Mouse (Mus musculus) stomach, embryonic 14.5 days (tissue): ENCODE results near the gene Esrra. TPM values are rescaled to one million over a fixed set of nuclear protein-coding genes. Genes with fewer than 3 reads are reported as not detected.

ENCODE experiments used
- ATAC-seq: fragments of 200-750 bp; cut with Nextera tagmentation; 2 replicates; pipeline ENCODE4 v1.8.0; 2017; ENCODE audit warnings: low read depth, moderate TSS enrichment; ENCODE audit not compliant: insufficient number of reproducible peaks, insufficient read depth, low FRiP score
- H3K27ac ChIP-seq: fragments of 300-500 bp; sonication (generic); 2 replicates; pipeline ENCODE4 v1.5.1; 2014; ENCODE audit warnings: mild to moderate bottlenecking, low read length, moderate library complexity, mixed read lengths
- H3K27me3 ChIP-seq: fragments of 300-500 bp; sonication (generic); 2 replicates; pipeline ENCODE4 v1.6.1; 2014; ENCODE audit warnings: low read length, control low read depth, mixed read lengths; ENCODE audit not compliant: control insufficient read depth, insufficient read depth
- H3K36me3 ChIP-seq: fragments of 300-500 bp; sonication (generic); 2 replicates; pipeline ENCODE4 v1.6.1; 2014; ENCODE audit warnings: mild to moderate bottlenecking, control low read depth, low read length, moderate library complexity, mixed read lengths; ENCODE audit not compliant: control insufficient read depth, insufficient read depth
- H3K4me1 ChIP-seq: fragments of 300-500 bp; sonication (generic); 2 replicates; pipeline ENCODE4 v1.6.1; 2014; ENCODE audit warnings: low read length, control low read depth, mixed read lengths; ENCODE audit not compliant: control insufficient read depth, insufficient read depth
- H3K4me2 ChIP-seq: fragments of 300-500 bp; sonication (generic); replicated peaks from 2 replicates; pipeline ENCODE4 v1.6.1; 2014; ENCODE audit warnings: low read depth, low read length, control low read depth
- H3K4me3 ChIP-seq: fragments of 300-500 bp; sonication (generic); 2 replicates; pipeline ENCODE4 v1.5.1; 2014; ENCODE audit warnings: low read depth, low read length, control low read depth
- H3K9ac ChIP-seq: fragments of 300-500 bp; sonication (generic); replicated peaks from 2 replicates; pipeline ENCODE4 v1.6.1; 2014; ENCODE audit warnings: low read depth, mild to moderate bottlenecking, control low read depth, low read length, moderate library complexity, mixed read lengths
- H3K9me3 ChIP-seq: fragments of 300-500 bp; sonication (generic); 2 replicates; pipeline ENCODE4 v1.6.1; 2016; ENCODE audit warnings: low read depth, low read length, control low read depth; ENCODE audit not compliant: control insufficient read depth
- WGBS: fragments of 180-500 bp; shearing (Covaris S2); extraction: QIAGEN DNeasy Blood & Tissue Kit; methylation state at CpG from one replicate; pipeline ENCODE4 v1.1.7; 2014; 5-methylcytosine and 5-hydroxymethylcytosine counted together
- polyA plus RNA-seq: library from polyadenylated mRNA; unstranded; fragments of >200 nt; fragmentation: Nextera tagmentation; extraction: Ambion mirVana; gene quantifications from 2 replicates; pipeline ENCODE4 v1.2.1, GENCODE M21; 2014

The Esrra gene
- polyA plus RNA-seq, 1 experiment from 2014 or later = 6.8 TPM

DNA sequence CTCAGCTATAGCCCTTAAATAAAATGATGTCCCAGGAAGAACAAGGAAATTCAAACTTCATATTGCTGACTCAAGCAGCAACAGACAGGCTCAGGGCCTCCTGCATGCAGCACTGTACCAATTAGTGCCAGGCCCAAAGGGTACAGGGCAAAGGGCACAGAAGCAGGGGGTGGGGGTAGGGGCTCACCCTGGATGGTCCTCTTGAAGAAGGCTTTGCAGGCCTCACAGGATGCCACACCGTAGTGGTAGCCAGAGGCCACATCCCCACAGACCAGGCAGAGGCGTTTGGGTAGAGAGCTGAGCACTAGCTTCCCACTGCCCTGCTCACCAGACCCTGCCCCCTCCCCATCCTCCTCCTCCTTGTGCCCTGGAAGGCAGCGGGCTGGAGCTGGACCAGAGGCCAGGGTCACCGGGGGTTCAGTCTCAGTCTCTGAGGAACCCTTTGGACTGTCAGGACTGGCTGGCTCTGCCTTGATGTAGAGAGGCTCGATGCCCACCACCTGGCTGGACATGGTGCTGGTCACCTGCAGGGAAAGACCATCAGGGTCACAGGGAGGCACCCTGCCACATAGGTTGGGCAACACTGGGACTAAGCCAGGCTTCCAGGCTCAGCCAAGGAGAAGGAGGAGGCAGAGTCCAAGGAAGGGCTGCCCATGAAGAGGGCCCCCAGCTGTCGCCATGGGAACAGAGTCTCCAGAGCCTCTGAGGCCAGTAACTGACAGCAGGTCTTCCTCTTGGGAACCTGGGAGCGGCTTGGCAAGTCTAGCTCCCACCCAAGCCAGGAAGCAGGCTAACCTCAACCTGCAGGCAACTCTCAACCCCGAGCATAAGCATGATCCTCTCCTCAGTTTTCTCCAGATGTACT lies 1.5 kb downstream of the Esrra start:
- Histone ChIP-seq H3K4me3 (peak overlapping the region; percentile 45), H3K9ac (peak overlapping the region; percentile 29; the same call in 1 of the 2 replicates), H3K9me3 (no peaks in the 10 kb centered on the region), H3K4me1 (peaks cover 12% of the 10 kb centered on the region), H3K4me2 (peak overlapping the region; percentile 89), H3K27ac (peak overlapping the region; percentile 56; the same call in 1 of the 2 replicates), H3K27me3 (0 out of 2 replicates have a peak, but pooled peaks cover 5% of the 10 kb centered on the region), H3K36me3 (no peaks in the 10 kb centered on the region)
- ATAC-seq = no peak
- WGBS = 35% methylated on average over 8 of the region's 8 CpGs

DNA sequence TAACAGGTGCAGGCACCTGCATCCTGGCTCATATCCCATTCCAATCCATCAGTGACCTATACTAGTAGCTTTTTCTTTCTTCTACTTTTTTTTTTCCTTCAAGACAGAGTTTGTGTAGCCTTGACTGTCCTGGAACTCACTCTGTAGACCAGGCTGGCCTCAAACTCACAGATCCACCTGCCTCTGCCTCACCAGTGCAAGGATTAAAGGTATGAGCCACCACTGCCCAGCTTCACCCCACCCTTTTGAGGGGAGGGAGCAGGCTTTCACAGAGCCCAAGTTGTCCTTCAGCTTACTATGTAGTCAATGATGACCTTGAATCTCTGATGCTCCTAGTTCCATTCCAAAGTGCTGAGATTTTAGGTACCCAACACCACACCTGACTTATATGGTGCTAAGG lies 2.2 kb downstream of the Esrra start:
- no peak overlapping the region for H3K27ac ChIP-seq
- no peak overlapping the region for H3K4me2 ChIP-seq
- no peak for ATAC-seq
- no peaks in the 10 kb centered on the region for H3K9me3 ChIP-seq
- H3K36me3 ChIP-seq = no peaks in the 10 kb centered on the region
- H3K4me3 ChIP-seq = no peak overlapping the region
- no peak overlapping the region for H3K9ac ChIP-seq
- H3K27me3 ChIP-seq = no peaks in the 10 kb centered on the region
- H3K4me1 ChIP-seq = peaks cover 12% of the 10 kb centered on the region

DNA sequence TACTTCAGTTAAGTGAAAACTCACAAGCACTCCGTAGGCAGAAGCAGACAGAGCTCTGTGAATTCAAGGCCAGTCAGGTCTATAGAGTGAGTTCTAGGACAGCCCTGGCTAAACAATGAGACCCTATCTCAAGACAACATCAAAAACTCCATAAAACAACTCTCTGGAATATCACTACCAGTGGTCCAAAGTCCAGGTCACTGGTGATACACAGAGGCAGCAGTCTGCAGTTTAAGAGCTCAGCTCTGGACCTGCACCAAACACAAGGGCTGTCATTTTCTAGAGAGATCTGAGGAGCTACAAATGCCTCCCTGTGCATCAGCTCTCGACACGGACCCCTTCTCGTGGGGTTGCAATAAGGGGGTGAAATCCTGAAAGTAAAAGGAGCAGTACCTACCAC lies 3.3 kb downstream of the Esrra start:
- ATAC-seq = no peak
- no peaks in the 10 kb centered on the region for H3K9me3 ChIP-seq
- no peak overlapping the region for H3K4me2 ChIP-seq
- WGBS = 84% methylated on average over 4 of the region's 4 CpGs
- no peak overlapping the region for H3K4me3 ChIP-seq
- H3K27ac ChIP-seq = 0 out of 2 replicates have a peak overlapping the region, but pooled peaks have one; percentile 21
- H3K4me1 ChIP-seq = peaks cover 12% of the 10 kb centered on the region
- H3K9ac ChIP-seq = no peak overlapping the region
- no peaks in the 10 kb centered on the region for H3K27me3 ChIP-seq
- H3K36me3 ChIP-seq = peaks cover 1% of the 10 kb centered on the region; the same call in 1 of the 2 replicates

DNA sequence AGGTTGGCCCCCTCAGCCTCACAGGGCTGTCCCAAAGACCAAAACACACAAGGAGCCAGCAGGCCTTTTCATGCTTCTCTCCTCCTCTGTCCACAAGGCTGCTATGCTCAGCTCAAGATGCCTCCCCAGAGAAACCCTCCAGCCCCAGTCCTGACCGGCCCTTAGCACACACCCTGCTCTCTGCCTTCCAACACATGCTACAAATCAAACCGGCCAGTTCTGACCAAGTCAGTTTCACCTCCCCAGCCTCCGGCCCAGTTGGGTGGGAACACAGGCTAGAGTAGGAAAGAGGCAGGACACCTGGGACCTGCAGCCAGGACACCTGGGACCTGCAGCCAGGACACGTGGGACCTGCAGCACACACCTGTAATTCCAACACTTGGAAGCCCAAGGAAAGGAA lies 5.1 kb downstream of the Esrra start:
- WGBS = 72% methylated on average over 4 of the region's 4 CpGs
- Histone ChIP-seq H3K27ac (no peak overlapping the region), H3K4me3 (no peak overlapping the region), H3K9ac (0 out of 2 replicates have a peak overlapping the region, but pooled peaks have one; percentile 6), H3K4me1 (peaks cover 12% of the 10 kb centered on the region), H3K27me3 (no peaks in the 10 kb centered on the region), H3K9me3 (no peaks in the 10 kb centered on the region), H3K36me3 (peaks cover 19% of the 10 kb centered on the region), H3K4me2 (no peak overlapping the region)
- ATAC-seq = no peak

DNA sequence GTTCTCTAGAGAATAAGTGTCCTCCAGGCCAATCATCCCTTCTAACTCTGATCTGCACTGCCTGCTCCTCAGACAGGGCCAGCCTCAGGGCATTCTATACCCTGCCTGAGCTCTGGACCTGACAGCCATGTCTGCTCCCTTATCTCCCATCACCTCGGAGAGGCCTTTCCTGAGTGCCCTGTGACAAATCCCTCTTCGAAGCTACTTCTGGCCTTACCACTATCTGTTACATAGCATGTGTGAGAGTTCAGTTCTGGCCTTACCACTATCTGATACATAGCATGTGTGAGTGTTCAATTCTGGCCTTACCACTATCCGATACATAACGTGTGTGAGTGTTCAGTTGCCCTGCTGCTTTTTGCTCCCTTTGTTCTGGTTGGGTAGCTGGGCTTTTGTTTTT lies 6.3 kb downstream of the Esrra start:
- 83% methylated on average over 4 of the region's 4 CpGs for WGBS
- peaks cover 12% of the 10 kb centered on the region for H3K4me1 ChIP-seq
- H3K4me2 ChIP-seq = no peak overlapping the region
- H3K9me3 ChIP-seq = no peaks in the 10 kb centered on the region
- no peak for ATAC-seq
- H3K27ac ChIP-seq = no peak overlapping the region
- H3K27me3 ChIP-seq = no peaks in the 10 kb centered on the region
- peaks cover 24% of the 10 kb centered on the region for H3K36me3 ChIP-seq
- no peak overlapping the region for H3K9ac ChIP-seq
- H3K4me3 ChIP-seq = no peak overlapping the region

DNA sequence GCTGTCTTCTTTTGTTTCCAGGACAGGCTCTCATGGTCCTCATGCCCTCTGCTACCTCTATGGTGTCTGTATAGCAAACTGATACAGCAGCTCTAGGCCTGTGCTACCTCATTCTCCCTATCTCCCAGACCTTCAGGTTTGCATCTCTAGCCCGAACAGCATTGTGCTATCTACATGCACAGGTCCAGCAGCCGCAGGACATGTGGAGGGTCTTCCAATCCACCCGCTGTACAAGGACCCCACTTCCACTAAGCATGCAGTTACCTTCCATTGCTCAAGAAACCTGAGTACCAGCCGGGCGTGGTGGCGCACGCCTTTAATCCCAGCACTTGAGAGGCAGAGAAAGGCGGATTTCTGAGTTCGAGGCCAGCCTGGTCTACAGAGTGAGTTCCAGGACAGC lies 7.1 kb downstream of the Esrra start:
- ATAC-seq = no peak
- no peak overlapping the region for H3K9ac ChIP-seq
- H3K9me3 ChIP-seq = no peaks in the 10 kb centered on the region
- H3K27me3 ChIP-seq = no peaks in the 10 kb centered on the region
- H3K4me1 ChIP-seq = peaks cover 7% of the 10 kb centered on the region; the same call in 1 of the 2 replicates
- H3K4me2 ChIP-seq = no peak overlapping the region
- 90% methylated on average over 9 of the region's 9 CpGs for WGBS
- H3K27ac ChIP-seq = no peak overlapping the region
- peaks cover 24% of the 10 kb centered on the region for H3K36me3 ChIP-seq
- H3K4me3 ChIP-seq = no peak overlapping the region

DNA sequence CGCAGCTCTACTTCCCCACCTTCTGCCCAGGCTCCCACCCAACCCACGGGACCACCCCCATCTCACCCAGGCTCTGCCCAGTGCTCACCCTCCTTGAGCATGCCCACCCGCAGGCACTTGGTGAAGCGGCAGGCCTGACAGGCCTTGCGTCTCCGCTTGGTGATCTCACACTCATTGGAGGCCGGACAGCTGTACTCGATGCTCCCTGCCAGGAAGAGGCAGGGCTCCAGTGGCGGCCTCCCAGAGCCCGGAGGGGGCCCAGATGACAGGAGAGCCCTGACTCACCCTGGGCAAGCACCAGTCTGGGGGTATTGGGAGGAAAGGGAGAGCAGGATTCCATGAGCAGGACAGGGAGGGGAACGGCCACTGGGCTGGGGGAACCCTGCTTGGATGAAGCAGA lies 7.6 kb downstream of the Esrra start:
- Histone ChIP-seq H3K4me3 (no peak overlapping the region), H3K27me3 (no peaks in the 10 kb centered on the region), H3K9ac (no peak overlapping the region), H3K4me2 (no peak overlapping the region), H3K9me3 (no peaks in the 10 kb centered on the region), H3K36me3 (peaks cover 24% of the 10 kb centered on the region), H3K27ac (no peak overlapping the region), H3K4me1 (peaks cover 7% of the 10 kb centered on the region; the same call in 1 of the 2 replicates)
- ATAC-seq = no peak
- 83% methylated on average over 11 of the region's 11 CpGs for whole genome bisulfite sequencing

DNA sequence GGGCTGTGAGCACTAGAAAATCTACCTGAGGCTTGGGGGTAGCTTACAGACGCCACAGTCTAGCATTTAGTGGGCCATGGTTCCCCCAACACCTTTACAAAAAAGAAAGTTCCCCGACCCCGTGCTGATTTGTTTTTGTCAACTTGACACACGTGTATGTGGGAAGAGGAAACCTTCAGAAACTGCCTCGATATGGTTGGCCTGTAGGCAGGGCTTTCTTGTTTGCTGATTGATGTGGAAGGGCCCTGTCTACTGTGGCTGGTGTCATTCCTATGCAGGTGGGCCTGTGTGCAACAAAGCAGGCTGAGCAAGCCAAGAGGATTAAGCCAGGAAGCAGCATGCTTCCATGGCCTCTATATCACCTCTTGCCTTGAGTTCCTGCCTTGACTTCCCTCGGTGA lies 8.6 kb downstream of the Esrra start:
- no peak overlapping the region for H3K4me2 ChIP-seq
- WGBS = 76% methylated on average over 6 of the region's 6 CpGs

More for the DNA sequence above, 8.6 kb downstream of the Esrra start:
- peaks cover 13% of the 10 kb centered on the region; the same call in 1 of the 2 replicates for H3K4me1 ChIP-seq
- no peaks in the 10 kb centered on the region for H3K27me3 ChIP-seq
- H3K4me3 ChIP-seq = no peak overlapping the region
- no peak for ATAC-seq
- H3K9me3 ChIP-seq = no peaks in the 10 kb centered on the region
- H3K27ac ChIP-seq = no peak overlapping the region
- peaks cover 24% of the 10 kb centered on the region for H3K36me3 ChIP-seq
- H3K9ac ChIP-seq = no peak overlapping the region
